Mouse (Mus musculus): ENCODE data around the gene Gm49510. TPM values are rescaled to one million over a fixed set of nuclear protein-coding genes. Genes with fewer than 3 reads are reported as not detected.

Gene Gm49510
- total and polyA plus RNA-seq, 3 experiments, result 0.17 to 0.27 TPM; not detected in 1

- TF ChIP-seq RCOR1 (IDR thresholded peaks at IDR 0.05; ENCODE audit: low read depth, low read length) (peak; percentile 75; the same call in 1 of the 2 replicates), POLR2A (IDR thresholded peaks at IDR 0.05; ENCODE audit: control insufficient read depth in 1 of 2, insufficient read depth in 1 of 2, low read depth in 1 of 2, low read length in 2 of 2, poor library complexity in 1 of 2) (peak in 1 of 2 experiments; percentile 58; a peak in 1 of 4 replicates), TAL1 (IDR thresholded peaks at IDR 0.05; ENCODE audit: low read length) (peak; percentile 55; the same call in 1 of the 2 replicates), JUND (IDR thresholded peaks at IDR 0.05; ENCODE audit: low read depth, low read length) (peak; percentile 73; the same call in 1 of the 2 replicates)
These were observed 28.5 kb downstream of the Gm49510 start (continued) for GRCm38 (mm10) chr15:78927788-78928457.

GRCm38 (mm10) chr15:78928539-78928938 is 29.1 kb downstream of the Gm49510 start:
- DNase-seq (ENCODE audit: low read depth, low spot score), result no peak
- H3K9ac ChIP-seq (ENCODE audit: control insufficient read depth, low read depth, low read length, poor library complexity, severe bottlenecking), result peak overlapping the region; percentile 75
- TF ChIP-seq MAZ (IDR thresholded peaks at IDR 0.05; ENCODE audit: low read depth, low read length) (no peak), USF2 (IDR thresholded peaks at IDR 0.05; ENCODE audit: borderline replicate concordance in 1 of 2, insufficient read depth in 1 of 2, low read depth in 1 of 2, low read length in 2 of 2) (no peak), SIN3A (IDR thresholded peaks at IDR 0.05; ENCODE audit: low read length) (no peak), ZNF384 (IDR thresholded peaks at IDR 0.05; ENCODE audit: low read depth, low read length) (peak; percentile 55; the same call in 1 of the 2 replicates), E2F4 (IDR thresholded peaks at IDR 0.05; ENCODE audit: borderline replicate concordance, low read depth, low read length) (no peak)
- H3K9me3 ChIP-seq (replicated peaks; ENCODE audit: insufficient read depth, low read length), result no peaks in the 10 kb centered on the region
- peaks cover 10% of the 10 kb centered on the region for H3K79me2 ChIP-seq (ENCODE audit: control insufficient read depth, insufficient read depth, low read length, poor library complexity)
- H3K4me3 ChIP-seq (ENCODE audit: control insufficient read depth in 1 of 2, insufficient read depth in 1 of 2, low read depth in 2 of 2, low read length in 2 of 2), result peak overlapping the region; percentile 6 to 32; a peak in 2 of 4 replicates
- H3K4me1 ChIP-seq (ENCODE audit: control insufficient read depth in 1 of 2, insufficient read depth in 2 of 2, low read length in 2 of 2), result peaks cover 3 to 37% of the 10 kb centered on the region in 2 experiments; a peak in 3 of 4 replicates
- peak overlapping the region; percentile 94 for H3K27ac ChIP-seq (ENCODE audit: control insufficient read depth, low read depth, low read length)
- H3K36me3 ChIP-seq (ENCODE audit: control insufficient read depth in 1 of 2, insufficient read depth in 2 of 2, low read length in 2 of 2), result peaks cover 0 to 19% of the 10 kb centered on the region in 2 experiments; a peak in 2 of 4 replicates
- no peaks in the 10 kb centered on the region for H3K27me3 ChIP-seq (ENCODE audit: control insufficient read depth in 1 of 2, insufficient read depth in 2 of 2, low read length in 2 of 2)

- peaks cover 0 to 13% of the 10 kb centered on the region in 2 experiments; a peak in 2 of 4 replicates for H3K36me3 ChIP-seq (ENCODE audit: control insufficient read depth in 1 of 2, insufficient read depth in 2 of 2, low read length in 2 of 2)
- peaks cover 14% of the 10 kb centered on the region for H3K79me2 ChIP-seq (ENCODE audit: control insufficient read depth, insufficient read depth, low read length, poor library complexity)
- peaks cover 3 to 26% of the 10 kb centered on the region in 2 experiments; a peak in 3 of 4 replicates for H3K4me1 ChIP-seq (ENCODE audit: control insufficient read depth in 1 of 2, insufficient read depth in 2 of 2, low read length in 2 of 2)
- H3K27me3 ChIP-seq (ENCODE audit: control insufficient read depth in 1 of 2, insufficient read depth in 2 of 2, low read length in 2 of 2), result no peaks in the 10 kb centered on the region
- H3K27ac ChIP-seq (ENCODE audit: control insufficient read depth, low read depth, low read length), result peak overlapping the region; percentile 5; the same call in 1 of the 2 replicates
- H3K9me3 ChIP-seq (replicated peaks; ENCODE audit: insufficient read depth, low read length), result no peaks in the 10 kb centered on the region
- no peak overlapping the region for H3K4me3 ChIP-seq (ENCODE audit: control insufficient read depth in 1 of 2, insufficient read depth in 1 of 2, low read depth in 2 of 2, low read length in 2 of 2)
- no peak overlapping the region for H3K9ac ChIP-seq (ENCODE audit: control insufficient read depth, low read depth, low read length, poor library complexity, severe bottlenecking)
- TF ChIP-seq POLR2A (IDR thresholded peaks at IDR 0.05; ENCODE audit: control insufficient read depth in 1 of 2, insufficient read depth in 1 of 2, low read depth in 1 of 2, low read length in 2 of 2, poor library complexity in 1 of 2), result 0 out of 4 replicates have a peak, but pooled peaks of 1 of the 2 experiments have one; percentile 4
- TF ChIP-seq RCOR1 (IDR thresholded peaks at IDR 0.05; ENCODE audit: low read depth, low read length), result no peak
- no peak for DNase-seq (ENCODE audit: low read depth, low spot score)
These were observed 30.8 kb downstream of the Gm49510 start for GRCm38 (mm10) chr15:78930192-78930706.

Data from MEL (cell line).